Mouse (Mus musculus): Measurements from ENCODE around the gene Ranbp1. TPM values are rescaled to one million over a fixed set of nuclear protein-coding genes. Genes with fewer than 3 reads are reported as not detected.
"Not testable (repeated sequence)": the region's sequence is repeated elsewhere in the genome, so short reads cannot be mapped to it uniquely, and the experiment has no call there.

The Ranbp1 gene
- 210 and 237 TPM in 2 replicates for polyA plus RNA-seq (2015; fragmentation: Nextera tagmentation; extraction: Ambion mirVana)

DNA sequence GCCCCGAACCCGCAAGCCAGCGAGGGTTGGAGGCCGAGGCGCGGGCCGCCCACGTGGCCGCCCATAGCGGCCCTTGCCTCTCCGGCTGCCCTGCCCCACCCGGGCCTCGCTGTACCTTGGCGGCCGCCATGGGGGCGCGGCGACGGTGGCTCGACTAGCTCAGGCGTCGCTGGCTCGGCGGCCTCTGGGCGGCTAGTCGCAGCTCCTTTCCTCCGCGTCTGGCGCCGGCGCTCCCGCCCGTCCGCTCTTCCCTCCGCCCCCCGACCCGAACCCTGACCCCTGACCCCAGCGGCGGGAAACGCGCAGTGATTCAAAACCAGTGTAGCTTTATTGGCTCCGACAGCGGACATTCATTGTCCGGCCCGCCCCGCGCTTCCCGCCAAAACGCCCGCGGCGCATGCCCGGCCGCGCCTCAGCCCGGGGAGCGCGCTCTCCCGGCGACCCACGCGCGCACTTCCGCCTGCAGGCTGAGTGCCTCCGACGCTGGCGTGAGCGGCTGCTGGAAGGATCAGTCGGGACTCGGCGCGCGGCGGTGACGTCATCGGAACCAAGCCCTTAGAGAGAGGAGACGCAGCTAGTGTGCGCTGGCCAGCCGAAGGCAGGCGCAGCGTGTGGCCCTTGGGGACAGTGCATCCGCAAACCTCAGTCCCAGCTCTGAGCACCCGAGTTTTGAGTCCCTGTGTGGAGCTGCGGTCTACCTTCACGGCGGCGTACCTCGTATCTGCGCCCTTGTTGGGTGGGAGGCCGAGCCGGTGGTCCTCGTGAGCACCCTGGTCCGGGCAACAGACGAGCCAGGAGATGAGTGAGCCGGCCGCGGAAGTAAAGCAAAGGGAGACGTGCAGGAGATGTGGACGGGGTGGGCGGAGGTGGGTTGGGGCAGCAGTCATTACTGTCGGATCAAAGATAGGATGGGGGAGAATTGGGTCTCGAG lies at the start of gene Ranbp1, which contains the start of gene Trmt2a:
Gene Ranbp1 (minus strand): TSS at position 300 of the 931 bp plus-strand sequence.
Gene Trmt2a (plus strand): TSS at position 247 of the 931 bp plus-strand sequence.
- Histone ChIP-seq H3K4me2 (peak within 1 kb of the TSS; percentile 91), H3K4me1 (replicated peaks) (peaks cover 56% of the 10 kb centered on the region)

DNA sequence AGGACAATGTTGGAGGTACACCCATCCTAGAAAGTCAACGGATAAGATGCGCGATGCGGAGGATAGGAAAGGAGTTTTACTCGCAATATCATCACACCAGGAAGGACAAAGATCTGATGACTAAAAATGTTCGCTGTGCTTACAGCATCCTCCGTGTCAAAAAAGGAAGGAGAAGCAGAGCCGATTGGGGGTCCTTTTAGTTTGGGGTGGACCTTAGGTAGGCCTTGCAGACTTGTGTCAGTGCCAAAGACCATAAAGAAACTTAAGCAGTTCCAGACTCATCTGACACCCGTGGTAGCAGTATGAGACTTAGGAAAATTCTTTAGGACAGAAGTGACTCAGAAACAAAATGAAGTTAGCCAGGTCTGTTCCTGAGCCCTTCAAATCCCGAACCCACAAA lies 41.1 kb upstream of the Ranbp1 start:
- H3K4me3 ChIP-seq (replicated peaks) = peak overlapping the region; percentile 76
- peak overlapping the region; percentile 83 for H3K4me2 ChIP-seq
- H3K4me1 ChIP-seq (replicated peaks) = peaks cover 33% of the 10 kb centered on the region
- WGBS (ENCODE audit: insufficient replicate concordance) = 2% methylated on average over 10 of the region's 10 CpGs
- peaks cover 26% of the 10 kb centered on the region for H3K36me3 ChIP-seq (replicated peaks)
- H3K9me3 ChIP-seq (replicated peaks); ATAC-seq (ENCODE audit: insufficient read depth); H3K27me3 ChIP-seq: not testable (repeated sequence)
- peak overlapping the region; percentile 84 for H3K9ac ChIP-seq
- H3K27ac ChIP-seq (replicated peaks) = peak overlapping the region; percentile 76

More for the DNA sequence above, at the start of gene Ranbp1, which contains the start of gene Trmt2a:
- ATAC-seq (ENCODE audit: insufficient read depth) = peak; percentile 92
- Histone ChIP-seq H3K4me3 (replicated peaks) (peak within 1 kb of the TSS; percentile 81), H3K9me3 (replicated peaks) (no peaks in the 10 kb centered on the region), H3K27me3 (no peaks in the 10 kb centered on the region), H3K27ac (replicated peaks) (peak within 1 kb of the TSS; percentile 88), H3K36me3 (replicated peaks) (peaks cover 71% of the 10 kb centered on the region), H3K9ac (peak within 1 kb of the TSS; percentile 84)
- WGBS (ENCODE audit: insufficient replicate concordance) = under 1% methylated on average over 102 of the region's 102 CpGs

DNA sequence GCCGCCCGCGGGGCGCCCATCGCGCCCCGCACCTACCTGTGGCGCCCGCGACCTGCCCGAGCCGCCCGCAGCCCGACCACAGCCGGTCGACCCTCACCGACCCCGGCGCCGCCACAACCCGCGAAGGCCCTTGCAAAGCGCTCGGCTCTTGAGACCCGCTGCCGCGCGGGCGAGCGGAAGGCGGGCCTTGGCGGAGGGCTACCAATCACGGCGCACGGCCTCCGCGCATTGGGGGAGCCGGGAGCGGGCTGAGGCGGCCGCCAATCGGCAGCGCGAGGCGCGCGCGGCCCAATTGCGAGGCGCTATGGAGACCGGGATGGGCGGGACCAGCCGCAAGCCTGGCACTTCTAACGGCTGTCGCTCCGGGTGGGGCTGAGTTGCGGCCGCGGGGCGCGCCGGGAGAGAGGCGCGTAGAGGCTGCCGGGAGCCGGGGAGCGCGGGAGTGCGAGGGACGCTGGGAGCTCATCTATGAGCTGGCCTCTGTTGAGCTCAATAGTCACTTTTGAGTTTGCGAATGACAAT lies 40.6 kb upstream of the Ranbp1 start, which contains the start of gene Dgcr8:
Gene Dgcr8 (minus strand): TSS at position 180 of the 522 bp plus-strand sequence.
- peak within 1 kb of the TSS; percentile 84 for H3K9ac ChIP-seq
- WGBS (ENCODE audit: insufficient replicate concordance) = under 1% methylated on average over 70 of the region's 71 CpGs
- H3K9me3 ChIP-seq (replicated peaks) = no peaks in the 10 kb centered on the region
- H3K27me3 ChIP-seq = no peaks in the 10 kb centered on the region
- peaks cover 33% of the 10 kb centered on the region for H3K4me1 ChIP-seq (replicated peaks)
- H3K27ac ChIP-seq (replicated peaks) = peak within 1 kb of the TSS; percentile 88
- H3K36me3 ChIP-seq (replicated peaks) = peaks cover 31% of the 10 kb centered on the region
- H3K4me3 ChIP-seq (replicated peaks) = peak within 1 kb of the TSS; percentile 76
- peak; percentile 97 for ATAC-seq (ENCODE audit: insufficient read depth)
- H3K4me2 ChIP-seq = peak within 1 kb of the TSS; percentile 83

DNA sequence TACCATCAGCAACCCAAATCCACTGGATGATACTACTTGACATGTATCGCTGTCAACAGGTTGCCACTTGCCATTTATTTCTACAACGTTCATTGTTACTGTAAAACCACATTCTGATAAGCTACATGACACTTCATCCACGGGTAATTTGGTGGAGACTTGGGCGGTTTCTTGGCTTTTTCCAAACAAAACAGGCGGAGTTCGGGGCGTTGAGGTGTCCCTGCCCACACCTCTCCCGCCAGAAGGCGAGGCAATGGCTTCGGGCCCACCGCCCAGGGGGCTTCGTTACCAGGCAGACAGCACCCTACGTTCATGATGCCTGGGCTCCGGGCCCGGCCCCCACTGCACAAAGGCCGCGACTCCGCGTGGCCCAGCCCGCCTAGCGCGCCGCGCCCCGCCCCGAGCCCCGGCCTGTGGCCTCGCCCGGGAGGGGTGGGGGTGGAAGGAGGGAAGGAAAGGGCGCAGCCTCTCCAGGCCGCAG lies 40.1 kb upstream of the Ranbp1 start:
- peak overlapping the region; percentile 88 for H3K27ac ChIP-seq (replicated peaks)
- peaks cover 33% of the 10 kb centered on the region for H3K4me1 ChIP-seq (replicated peaks)
- under 1% methylated on average over 28 of the region's 31 CpGs for WGBS (ENCODE audit: insufficient replicate concordance)
- H3K36me3 ChIP-seq (replicated peaks) = peaks cover 36% of the 10 kb centered on the region
- peak overlapping the region; percentile 76 for H3K4me3 ChIP-seq (replicated peaks)
- peak; percentile 91 for ATAC-seq (ENCODE audit: insufficient read depth)
- no peaks in the 10 kb centered on the region for H3K27me3 ChIP-seq
- peak overlapping the region; percentile 84 for H3K9ac ChIP-seq
- H3K4me2 ChIP-seq = peak overlapping the region; percentile 83
- H3K9me3 ChIP-seq (replicated peaks) = no peaks in the 10 kb centered on the region

DNA sequence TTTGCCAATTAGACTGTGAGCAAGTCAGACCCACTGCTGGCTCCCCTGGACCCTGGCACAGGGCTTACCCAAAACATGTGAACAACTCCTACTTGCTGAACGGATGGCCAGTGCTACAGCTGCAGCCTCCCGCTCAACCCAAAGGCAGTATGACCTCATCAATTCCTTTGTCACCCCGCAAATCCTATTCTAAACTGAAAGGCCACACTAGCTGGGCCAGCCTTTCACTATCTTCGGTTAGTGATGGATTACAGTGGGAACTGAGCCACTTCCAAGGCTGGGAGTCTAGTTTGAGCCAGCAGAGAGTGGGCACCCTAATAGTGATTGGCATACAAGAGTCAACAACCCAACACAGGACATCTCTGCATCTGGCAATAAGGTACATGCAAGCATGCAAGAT lies 39.6 kb upstream of the Ranbp1 start:
- Histone ChIP-seq H3K27me3 (no peaks in the 10 kb centered on the region), H3K9ac (peak overlapping the region; percentile 84), H3K9me3 (replicated peaks) (no peaks in the 10 kb centered on the region), H3K36me3 (replicated peaks) (peaks cover 40% of the 10 kb centered on the region), H3K4me2 (peak overlapping the region; percentile 83), H3K4me3 (replicated peaks) (peak overlapping the region; percentile 76), H3K27ac (replicated peaks) (peak overlapping the region; percentile 88), H3K4me1 (replicated peaks) (peaks cover 33% of the 10 kb centered on the region)
- 2% methylated on average over 4 of the region's 4 CpGs for WGBS (ENCODE audit: insufficient replicate concordance)
- no peak for ATAC-seq (ENCODE audit: insufficient read depth)

DNA sequence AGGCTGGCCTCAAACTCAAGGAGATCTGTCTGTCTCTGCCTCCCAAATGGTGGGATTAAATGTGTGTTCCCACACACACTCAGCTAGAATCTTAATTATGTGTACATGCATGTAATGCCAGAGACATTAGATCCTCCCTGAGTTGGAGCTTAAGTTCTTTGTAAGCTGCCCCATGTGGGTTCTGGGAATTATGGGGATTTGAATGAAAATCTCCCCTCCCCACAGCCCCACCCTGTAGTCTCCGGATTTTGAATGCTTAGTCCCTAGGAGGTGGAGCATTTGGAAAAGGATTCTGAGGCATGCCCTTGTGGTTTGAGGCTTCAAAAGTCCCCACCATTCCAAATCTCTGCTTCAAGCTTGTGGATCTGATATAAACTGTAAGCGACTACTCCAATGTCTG lies 26.6 kb upstream of the Ranbp1 start:
- Histone ChIP-seq H3K9ac (no peak overlapping the region), H3K4me1 (replicated peaks) (no peaks in the 10 kb centered on the region), H3K4me2 (no peak overlapping the region), H3K4me3 (replicated peaks) (no peak overlapping the region), H3K9me3 (replicated peaks) (no peaks in the 10 kb centered on the region), H3K27ac (replicated peaks) (no peak overlapping the region), H3K36me3 (replicated peaks) (peaks cover 98% of the 10 kb centered on the region), H3K27me3 (no peaks in the 10 kb centered on the region)
- WGBS (ENCODE audit: insufficient replicate concordance) = 79% methylated on average over 2 of the region's 2 CpGs
- ATAC-seq (ENCODE audit: insufficient read depth) = no peak

DNA sequence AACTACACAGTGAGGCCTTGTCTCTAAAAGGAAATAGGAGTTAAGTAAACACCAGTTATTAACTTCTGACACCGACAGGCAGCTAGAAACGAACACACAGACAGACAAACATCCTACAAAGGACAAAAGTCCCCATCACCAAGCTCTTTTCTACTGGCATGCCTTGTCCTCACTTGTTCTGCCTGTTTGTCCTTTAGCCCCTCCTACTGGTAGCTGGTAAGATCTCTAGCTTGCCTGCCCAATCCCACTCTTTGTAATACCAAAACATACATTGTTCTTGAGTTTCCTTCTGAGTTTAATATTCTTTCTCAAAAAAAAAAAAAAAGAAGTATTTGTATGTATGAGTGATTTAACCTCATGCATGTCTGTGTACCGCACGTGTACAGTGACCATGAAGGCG lies 19.6 kb upstream of the Ranbp1 start:
- no peak overlapping the region for H3K4me2 ChIP-seq
- H3K36me3 ChIP-seq (replicated peaks) = peaks cover 95% of the 10 kb centered on the region
- no peak overlapping the region for H3K4me3 ChIP-seq (replicated peaks)
- no peaks in the 10 kb centered on the region for H3K27me3 ChIP-seq
- H3K9ac ChIP-seq = no peak overlapping the region
- no peaks in the 10 kb centered on the region for H3K4me1 ChIP-seq (replicated peaks)
- H3K9me3 ChIP-seq (replicated peaks) = no peaks in the 10 kb centered on the region
- no peak for ATAC-seq (ENCODE audit: insufficient read depth)
- H3K27ac ChIP-seq (replicated peaks) = no peak overlapping the region
- 80% methylated on average over 5 of the region's 5 CpGs for WGBS (ENCODE audit: insufficient replicate concordance)

DNA sequence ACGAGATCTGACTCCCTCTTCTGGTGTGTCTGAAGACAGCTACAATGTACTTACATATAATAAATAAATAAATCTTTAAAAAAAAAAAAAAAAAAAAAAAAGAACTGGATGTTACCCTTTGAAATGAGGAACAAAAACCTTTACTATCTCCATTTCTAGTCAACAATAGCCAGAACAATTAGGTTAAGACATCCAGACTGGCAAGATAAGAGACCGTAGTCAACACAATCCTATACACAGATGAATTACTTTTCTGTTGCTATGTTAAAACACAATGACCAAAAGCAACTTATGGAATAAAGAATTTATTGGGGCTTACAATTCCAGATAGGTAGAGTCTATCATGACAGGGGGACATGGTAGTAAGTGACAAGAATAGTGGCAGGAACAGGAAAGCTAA lies 16.5 kb upstream of the Ranbp1 start:
- 86% methylated on average over 2 of the region's 2 CpGs for WGBS (ENCODE audit: insufficient replicate concordance)
- H3K4me1 ChIP-seq (replicated peaks) = no peaks in the 10 kb centered on the region
- H3K27ac ChIP-seq (replicated peaks) = no peak overlapping the region
- H3K36me3 ChIP-seq (replicated peaks) = peaks cover 91% of the 10 kb centered on the region
- no peak for ATAC-seq (ENCODE audit: insufficient read depth)
- no peak overlapping the region for H3K9ac ChIP-seq
- H3K9me3 ChIP-seq (replicated peaks) = no peaks in the 10 kb centered on the region
- no peak overlapping the region for H3K4me2 ChIP-seq
- no peak overlapping the region for H3K4me3 ChIP-seq (replicated peaks)
- no peaks in the 10 kb centered on the region for H3K27me3 ChIP-seq

DNA sequence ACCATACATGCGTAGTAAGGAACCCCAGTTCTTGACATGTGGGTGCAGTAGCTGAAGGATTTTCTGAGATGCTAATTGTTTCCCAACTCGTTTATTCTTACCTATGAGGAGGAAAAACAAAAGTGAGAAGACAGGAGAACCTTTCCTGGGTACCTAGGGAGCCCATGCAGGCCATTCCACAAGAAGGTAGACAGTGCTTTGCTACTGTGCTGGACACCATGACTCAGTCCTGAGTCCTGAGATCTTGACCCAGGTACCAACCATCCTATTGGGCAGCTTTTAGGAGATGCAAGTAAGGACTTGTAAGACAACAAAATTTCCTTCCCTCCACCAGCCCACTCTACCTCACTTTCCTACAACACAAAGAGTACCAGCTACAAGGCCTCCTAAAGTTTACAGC lies 9.7 kb upstream of the Ranbp1 start, which contains the start of gene Gm49776:
Gene Gm49776 (minus strand): TSS at position 101 of the 400 bp plus-strand sequence.
- ATAC-seq (ENCODE audit: insufficient read depth) = no peak
- H3K4me3 ChIP-seq (replicated peaks) = no peak within 1 kb of the TSS
- 0 out of 2 replicates have a peak, but pooled peaks cover 8% of the 10 kb centered on the region for H3K4me1 ChIP-seq (replicated peaks)
- no peak within 1 kb of the TSS for H3K9ac ChIP-seq
- peaks cover 95% of the 10 kb centered on the region for H3K36me3 ChIP-seq (replicated peaks)
- H3K27ac ChIP-seq (replicated peaks) = no peak within 1 kb of the TSS
- H3K9me3 ChIP-seq (replicated peaks) = no peaks in the 10 kb centered on the region
- H3K4me2 ChIP-seq = no peak within 1 kb of the TSS
- H3K27me3 ChIP-seq = no peaks in the 10 kb centered on the region
- WGBS (ENCODE audit: insufficient replicate concordance) = 77% methylated on average over 2 of the region's 2 CpGs

DNA sequence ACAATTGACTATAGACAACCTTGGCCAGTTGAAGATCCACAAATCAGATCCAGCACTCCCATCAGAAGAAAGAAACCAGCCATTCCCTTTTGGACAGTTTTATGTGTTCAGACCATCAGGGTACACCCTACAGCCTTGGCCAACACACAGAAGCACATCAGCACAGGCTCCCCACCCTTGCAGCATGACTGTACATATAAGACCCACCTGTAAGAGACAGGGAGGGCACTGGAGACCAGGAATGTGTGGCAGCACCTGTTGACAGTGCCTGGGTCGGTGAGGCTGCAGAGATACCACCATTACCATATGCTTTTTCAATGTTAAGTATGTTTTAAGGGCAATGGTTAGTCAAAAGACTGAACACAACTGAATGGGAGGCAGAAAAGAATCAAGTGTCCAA lies 5.3 kb upstream of the Ranbp1 start:
- Histone ChIP-seq H3K4me3 (replicated peaks) (no peak overlapping the region), H3K36me3 (replicated peaks) (peaks cover 87% of the 10 kb centered on the region), H3K9me3 (replicated peaks) (no peaks in the 10 kb centered on the region), H3K4me2 (no peak overlapping the region), H3K27me3 (no peaks in the 10 kb centered on the region), H3K27ac (replicated peaks) (no peak overlapping the region), H3K9ac (no peak overlapping the region), H3K4me1 (replicated peaks) (peaks cover 43% of the 10 kb centered on the region)
- no peak for ATAC-seq (ENCODE audit: insufficient read depth)
- 76% methylated on average over 1 of the region's 1 CpGs for WGBS (ENCODE audit: insufficient replicate concordance)

DNA sequence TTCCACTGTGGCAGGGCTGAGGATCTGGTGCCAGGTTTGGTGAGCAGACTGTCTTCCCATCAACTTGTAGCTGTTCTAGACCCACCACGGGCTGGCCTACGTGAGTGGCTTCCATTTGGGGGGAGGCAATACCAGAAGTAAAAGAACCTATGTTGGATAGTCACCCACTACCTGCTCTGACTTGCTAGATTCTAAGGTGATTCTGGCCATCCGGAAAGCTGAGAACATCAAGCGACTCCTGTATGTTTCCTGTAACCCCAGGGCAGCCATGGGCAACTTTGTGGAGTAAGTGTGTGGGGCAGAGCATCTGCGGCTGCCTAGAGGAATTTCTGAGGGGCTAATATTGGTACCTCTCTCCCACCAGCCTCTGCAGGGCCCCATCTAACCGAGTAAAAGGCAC lies 4.2 kb upstream of the Ranbp1 start:
- peaks cover 76% of the 10 kb centered on the region for H3K36me3 ChIP-seq (replicated peaks)
- H3K9ac ChIP-seq = no peak overlapping the region
- no peaks in the 10 kb centered on the region for H3K27me3 ChIP-seq
- H3K9me3 ChIP-seq (replicated peaks) = no peaks in the 10 kb centered on the region
- ATAC-seq (ENCODE audit: insufficient read depth) = no peak
- 80% methylated on average over 6 of the region's 6 CpGs for WGBS (ENCODE audit: insufficient replicate concordance)
- no peak overlapping the region for H3K4me2 ChIP-seq
- no peak overlapping the region for H3K27ac ChIP-seq (replicated peaks)
- H3K4me1 ChIP-seq (replicated peaks) = peaks cover 44% of the 10 kb centered on the region
- no peak overlapping the region for H3K4me3 ChIP-seq (replicated peaks)
